Mouse (Mus musculus): ENCODE measurements around the gene St3gal3. TPM values are rescaled to one million over a fixed set of nuclear protein-coding genes. Genes with fewer than 3 reads are reported as not detected.

Gene St3gal3
- polyA plus RNA-seq, 1 experiment, result 23.4 TPM

GRCm38 (mm10) chr4:118070255-118071234 is 64.2 kb downstream of the St3gal3 start:
- no peak for DNase-seq
- H3K4me3 ChIP-seq (replicated peaks; ENCODE audit: extremely low read depth, low read depth, low read length), result no peak overlapping the region
- TF ChIP-seq POLR2A (IDR thresholded peaks at IDR 0.05; ENCODE audit: borderline replicate concordance, extremely low read depth, low read depth, low read length) (no peak), CTCF (IDR thresholded peaks at IDR 0.05; ENCODE audit: insufficient read depth, low read length) (0 out of 2 replicates have a peak, but pooled peaks have one; percentile 0)
- 75% methylated on average over 9 of the region's 9 CpGs for WGBS
- H3K4me1 ChIP-seq (ENCODE audit: control insufficient read depth, insufficient read depth, low read length), result no peaks in the 10 kb centered on the region

- 40% methylated on average over 9 of the region's 9 CpGs for whole genome bisulfite sequencing
- Histone ChIP-seq H3K4me3 (replicated peaks; ENCODE audit: extremely low read depth, low read depth, low read length) (no peak overlapping the region), H3K4me1 (ENCODE audit: control insufficient read depth, insufficient read depth, low read length) (peaks cover 11% of the 10 kb centered on the region)
- TF ChIP-seq CTCF (IDR thresholded peaks at IDR 0.05; ENCODE audit: insufficient read depth, low read length) (no peak), POLR2A (IDR thresholded peaks at IDR 0.05; ENCODE audit: borderline replicate concordance, extremely low read depth, low read depth, low read length) (no peak)
- DNase-seq, result no peak
These were observed 72.8 kb downstream of the St3gal3 start for GRCm38 (mm10) chr4:118061809-118062463.

- H3K4me1 ChIP-seq (ENCODE audit: control insufficient read depth, insufficient read depth, low read length), result peaks cover 11% of the 10 kb centered on the region
- 68% methylated on average over 13 of the region's 13 CpGs for WGBS
- H3K4me3 ChIP-seq (replicated peaks; ENCODE audit: extremely low read depth, low read depth, low read length), result no peak overlapping the region
- DNase-seq, result no peak
- TF ChIP-seq POLR2A (IDR thresholded peaks at IDR 0.05; ENCODE audit: borderline replicate concordance, extremely low read depth, low read depth, low read length), result peak; percentile 24; the same call in 1 of the 2 replicates
- no peak for TF ChIP-seq CTCF (IDR thresholded peaks at IDR 0.05; ENCODE audit: insufficient read depth, low read length)
These were observed 73.7 kb downstream of the St3gal3 start for GRCm38 (mm10) chr4:118060915-118061530.

GRCm38 (mm10) chr4:118059816-118060475 is 74.8 kb downstream of the St3gal3 start:
- Histone ChIP-seq H3K4me1 (ENCODE audit: control insufficient read depth, insufficient read depth, low read length) (peaks cover 11% of the 10 kb centered on the region), H3K4me3 (replicated peaks; ENCODE audit: extremely low read depth, low read depth, low read length) (no peak overlapping the region)
- 69% methylated on average over 11 of the region's 11 CpGs for WGBS
- no peak for DNase-seq
- TF ChIP-seq CTCF (IDR thresholded peaks at IDR 0.05; ENCODE audit: insufficient read depth, low read length) (no peak), POLR2A (IDR thresholded peaks at IDR 0.05; ENCODE audit: borderline replicate concordance, extremely low read depth, low read depth, low read length) (no peak)

- TF ChIP-seq CTCF (IDR thresholded peaks at IDR 0.05; ENCODE audit: insufficient read depth, low read length), result no peak
- no peak for TF ChIP-seq POLR2A (IDR thresholded peaks at IDR 0.05; ENCODE audit: borderline replicate concordance, extremely low read depth, low read depth, low read length)
- Histone ChIP-seq H3K4me1 (ENCODE audit: control insufficient read depth, insufficient read depth, low read length) (peaks cover 11% of the 10 kb centered on the region), H3K4me3 (replicated peaks; ENCODE audit: extremely low read depth, low read depth, low read length) (no peak overlapping the region)
- WGBS, result 55% methylated on average over 12 of the region's 12 CpGs
- DNase-seq, result no peak
These were observed 76.5 kb downstream of the St3gal3 start for GRCm38 (mm10) chr4:118058116-118058677.

GRCm38 (mm10) chr4:118057076-118057475 is 77.6 kb downstream of the St3gal3 start:
- WGBS, result 63% methylated on average over 2 of the region's 2 CpGs
- Histone ChIP-seq H3K4me3 (replicated peaks; ENCODE audit: extremely low read depth, low read depth, low read length) (no peak overlapping the region), H3K4me1 (ENCODE audit: control insufficient read depth, insufficient read depth, low read length) (peaks cover 6% of the 10 kb centered on the region)
- DNase-seq, result no peak
- TF ChIP-seq POLR2A (IDR thresholded peaks at IDR 0.05; ENCODE audit: borderline replicate concordance, extremely low read depth, low read depth, low read length) (no peak), CTCF (IDR thresholded peaks at IDR 0.05; ENCODE audit: insufficient read depth, low read length) (no peak)

- no peak overlapping the region for H3K4me3 ChIP-seq (replicated peaks; ENCODE audit: extremely low read depth, low read depth, low read length)
- no peak for DNase-seq
- H3K4me1 ChIP-seq (ENCODE audit: control insufficient read depth, insufficient read depth, low read length), result peaks cover 10% of the 10 kb centered on the region; the same call in 1 of the 2 replicates
- TF ChIP-seq CTCF (IDR thresholded peaks at IDR 0.05; ENCODE audit: insufficient read depth, low read length), result no peak
- TF ChIP-seq POLR2A (IDR thresholded peaks at IDR 0.05; ENCODE audit: borderline replicate concordance, extremely low read depth, low read depth, low read length), result no peak
- WGBS, result 76% methylated on average over 8 of the region's 8 CpGs
These were observed 80.1 kb downstream of the St3gal3 start for GRCm38 (mm10) chr4:118054615-118055014.

- no peak for DNase-seq
- no peak for TF ChIP-seq CTCF (IDR thresholded peaks at IDR 0.05; ENCODE audit: insufficient read depth, low read length)
- peaks cover 12% of the 10 kb centered on the region; the same call in 1 of the 2 replicates for H3K4me1 ChIP-seq (ENCODE audit: control insufficient read depth, insufficient read depth, low read length)
- WGBS, result 76% methylated on average over 6 of the region's 6 CpGs
- no peak overlapping the region for H3K4me3 ChIP-seq (replicated peaks; ENCODE audit: extremely low read depth, low read depth, low read length)
These were observed 80.8 kb downstream of the St3gal3 start for GRCm38 (mm10) chr4:118053904-118054303.
